Mouse (Mus musculus): ENCODE data around the gene Tbx19.

DNA sequence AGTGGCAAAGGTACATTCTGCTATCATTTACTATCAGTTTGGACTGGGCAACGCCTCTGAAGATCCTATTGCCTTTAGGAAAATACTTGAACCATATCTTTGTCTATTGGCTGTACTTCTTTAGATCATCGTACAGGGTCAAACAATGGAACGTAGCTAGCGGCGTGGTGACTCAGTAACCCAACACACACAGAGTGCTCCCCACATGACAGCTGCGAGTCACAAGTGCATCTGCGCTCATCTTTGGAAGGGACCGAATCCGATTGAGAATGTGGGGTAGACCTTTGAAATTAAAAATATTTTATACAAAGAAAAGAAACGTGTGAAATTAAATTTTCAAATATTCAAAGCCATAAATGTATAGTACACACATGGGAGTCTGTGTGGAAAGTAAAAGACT is 1.7 kb downstream of the Tbx19 start:
- TF ChIP-seq CTCF (IDR thresholded peaks at IDR 0.05; ENCODE audit: low read depth) = no peak
- no peak for TF ChIP-seq EP300 (IDR thresholded peaks at IDR 0.05; ENCODE audit: low read depth)

Data from liver, embryonic 14.5 days (tissue).